Mouse (Mus musculus) liver (tissue): Measurements from ENCODE around the gene Gm10491.
"Not testable (repeated sequence)": the region's sequence is repeated elsewhere in the genome, so short reads cannot be mapped to it uniquely, and the experiment has no call there.

Experiments used
- DNase-seq: peaks from one replicate; pipeline ENCODE4 v3.0.0-alpha.2; 2020; ENCODE audit warnings: mixed read lengths

Gene Gm10491

GRCm38 (mm10) chrX:7907735-7908134, at the start of gene Gm10491:
TSS of gene Gm10491 (minus strand) at chrX:7907835.
- DNase-seq: no peak

- DNase-seq: no peak
Measured at GRCm38 (mm10) chrX:7950091-7950490, 42.5 kb upstream of the Gm10491 start.

GRCm38 (mm10) chrX:7947900-7948492, 40.4 kb upstream of the Gm10491 start:
- peak; percentile 93 for DNase-seq

- no peak for DNase-seq
Measured at GRCm38 (mm10) chrX:7947108-7947899, 39.7 kb upstream of the Gm10491 start, which contains the start of gene Hdac6. TSS of gene Hdac6 (minus strand) at chrX:7947889.

- no peak for DNase-seq
Measured at GRCm38 (mm10) chrX:7945618-7946017, 38.0 kb upstream of the Gm10491 start.

GRCm38 (mm10) chrX:7937667-7938066, 30.0 kb upstream of the Gm10491 start:
- no peak for DNase-seq

GRCm38 (mm10) chrX:7936874-7937273, 29.2 kb upstream of the Gm10491 start:
- peak; percentile 24 for DNase-seq

GRCm38 (mm10) chrX:7928270-7928790, 20.7 kb upstream of the Gm10491 start, which contains the start of gene Eras:
TSS of gene Eras (minus strand) at chrX:7928607.
- DNase-seq: no peak

- DNase-seq: no peak
Measured at GRCm38 (mm10) chrX:7927116-7927515, 19.5 kb upstream of the Gm10491 start.

- no peak for DNase-seq
Measured at GRCm38 (mm10) chrX:7926266-7926665, 18.6 kb upstream of the Gm10491 start.

- DNase-seq: no peak
Measured at GRCm38 (mm10) chrX:7922032-7922431, 14.4 kb upstream of the Gm10491 start.

- DNase-seq: no peak
Measured at GRCm38 (mm10) chrX:7919601-7920383, 12.2 kb upstream of the Gm10491 start, which contains the start of gene Pcsk1n. TSS of gene Pcsk1n (plus strand) at chrX:7919822.

- not testable (repeated sequence) for DNase-seq
Measured at GRCm38 (mm10) chrX:7917960-7918359, 10.3 kb upstream of the Gm10491 start.

- DNase-seq: not testable (repeated sequence)
Measured at GRCm38 (mm10) chrX:7915669-7916068, 8.0 kb upstream of the Gm10491 start.

GRCm38 (mm10) chrX:7910473-7910872, 2.8 kb upstream of the Gm10491 start:
- DNase-seq: no peak

- DNase-seq: not testable (repeated sequence)
Measured at GRCm38 (mm10) chrX:7909242-7909641, 1.6 kb upstream of the Gm10491 start, which contains the start of gene Gm10490. TSS of gene Gm10490 (plus strand) at chrX:7909542.

GRCm38 (mm10) chrX:7904441-7904840, 3.2 kb downstream of the Gm10491 start:
- no peak for DNase-seq

GRCm38 (mm10) chrX:7898880-7899874, 8.5 kb downstream of the Gm10491 start, which contains the start of the genes Pqbp1 and Timm17b:
TSS of gene Pqbp1 (minus strand) at chrX:7899269.
TSS of gene Timm17b (plus strand) at chrX:7899357.
- DNase-seq: peak; percentile 90

- DNase-seq: peak; percentile 31
Measured at GRCm38 (mm10) chrX:7898211-7898610, 9.4 kb downstream of the Gm10491 start.

- peak; percentile 82 for DNase-seq
Measured at GRCm38 (mm10) chrX:7883841-7884567, 23.6 kb downstream of the Gm10491 start, which contains the start of gene Slc35a2. TSS of gene Slc35a2 (plus strand) at chrX:7884028.

- peak; percentile 58 for DNase-seq
Measured at GRCm38 (mm10) chrX:7879819-7880218, 27.8 kb downstream of the Gm10491 start.
